Comparison of ENCODE assay signal across 7 mouse cellular contexts in genomic region chr8:12994468-12994867, GRCm38 (mm10). TPM values are rescaled to one million over a fixed set of nuclear protein-coding genes. Genes with fewer than 3 reads are reported as not detected.
"Had no signal": no experiment of that assay in that cellular context is flagged by ENCODE, and none has a peak within 500 bp of the region (broad histone marks: within the 10 kb centered on the region; RNA-seq: fewer than 3 reads in every experiment).

No protein-coding gene starts in this region.

- H3K36me3 ChIP-seq: stomach, embryonic 15.5 days had no signal

- H3K27ac ChIP-seq: neural tube, embryonic 13.5 days; neural tube, embryonic 15.5 days; stomach, embryonic 15.5 days; stomach, postnatal 0 days had no signal

- H3K4me1 ChIP-seq: neural tube, embryonic 15.5 days had no signal

- H3K27me3 ChIP-seq: neural tube, embryonic 13.5 days; neural tube, embryonic 15.5 days; stomach, embryonic 15.5 days had no signal

- H3K4me3 ChIP-seq: neural tube, embryonic 13.5 days; neural tube, embryonic 15.5 days; stomach, embryonic 15.5 days had no signal

- H3K9ac ChIP-seq: neural tube, embryonic 13.5 days; neural tube, embryonic 15.5 days; stomach, embryonic 15.5 days had no signal

- H3K9me3 ChIP-seq: neural tube, embryonic 13.5 days; neural tube, embryonic 15.5 days; stomach, embryonic 15.5 days had no signal

- H3K4me2 ChIP-seq: neural tube, embryonic 13.5 days; neural tube, embryonic 15.5 days; stomach, embryonic 15.5 days had no signal

RNA-seq across cellular contexts. Expression of gene F7, which starts 31.4 kb away (rescaled TPM):
- polyA plus RNA-seq: neural tube, embryonic 14.5 days; neural tube, embryonic 15.5 days; stomach, embryonic 14.5 days; stomach, postnatal 0 days; thymus, postnatal 0 days had no signal

RNA-seq across cellular contexts. Expression of gene F10, which starts 42.6 kb away (rescaled TPM):
- polyA plus RNA-seq: neural tube, embryonic 14.5 days had no signal
